Mouse (Mus musculus) cerebellum, adult 2 months (tissue): ENCODE data around the gene Cbx7.

Source experiments
- CTCF ChIP-seq: fragments of 200-500 bp; IDR thresholded peaks from 2 replicates; pipeline ENCODE4 v1.5.1; 2011; ENCODE audit warnings: low read depth, mild to moderate bottlenecking, control low read depth, low read length, moderate library complexity, borderline replicate concordance; ENCODE audit not compliant: insufficient read depth
- POLR2A ChIP-seq: fragments of 200-500 bp; IDR thresholded peaks from 2 replicates; pipeline ENCODE4 v1.6.1; 2011; ENCODE audit warnings: low read length, control low read depth, borderline replicate concordance; ENCODE audit not compliant: insufficient read depth

DNA sequence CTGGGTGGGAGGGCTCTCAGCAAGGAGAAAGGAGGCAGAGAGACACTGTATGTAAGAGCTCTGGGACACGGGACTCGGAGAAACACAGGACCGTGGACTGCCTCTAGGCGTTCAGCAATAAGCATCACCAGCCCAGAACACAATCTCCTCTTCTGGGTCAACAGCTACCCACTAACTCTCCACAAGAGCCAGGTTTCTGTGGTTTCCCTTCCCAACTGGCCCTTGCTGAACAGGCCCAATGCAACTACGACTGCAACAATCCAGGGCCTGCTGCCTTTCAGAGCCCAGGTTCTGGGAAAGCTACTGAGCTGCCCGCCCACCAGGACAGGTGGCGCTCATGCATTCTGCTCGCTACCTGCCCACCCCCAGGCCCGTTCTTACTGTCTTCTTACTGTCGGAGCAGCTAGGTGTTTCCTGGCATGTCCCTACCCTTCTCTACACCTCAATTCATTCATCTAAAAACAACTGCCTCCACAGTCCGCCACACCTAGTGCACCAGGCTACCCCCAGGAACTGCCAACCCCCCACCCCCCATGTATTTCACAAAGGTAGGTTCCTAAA, 44.0 kb downstream of the Cbx7 start:
- TF ChIP-seq POLR2A (no peak), CTCF (no peak)
